Mouse (Mus musculus) A20 (cell line): ENCODE results near the gene Elac2.

Experiments used
- DNase-seq: peaks from one replicate; pipeline ENCODE4 v3.0.0-alpha.2; 2011; ENCODE audit warnings: low read depth, low spot score

Elac2 gene

GRCm38 (mm10) chr11:64978720-64979488 is at the start of gene Elac2:
Gene Elac2 (plus strand): TSS chr11:64979038.
- peak; percentile 97 for DNase-seq

- no peak for DNase-seq
Measured at GRCm38 (mm10) chr11:64929130-64929529, 49.7 kb upstream of the Elac2 start.

GRCm38 (mm10) chr11:64931060-64931770 is 47.6 kb upstream of the Elac2 start:
- DNase-seq: no peak

- DNase-seq: no peak
Measured at GRCm38 (mm10) chr11:64937226-64937625, 41.6 kb upstream of the Elac2 start.

- DNase-seq: no peak
Measured at GRCm38 (mm10) chr11:64941193-64941592, 37.6 kb upstream of the Elac2 start.

GRCm38 (mm10) chr11:64949782-64950181 is 29.1 kb upstream of the Elac2 start:
- DNase-seq: no peak

GRCm38 (mm10) chr11:64956962-64957729 is 21.7 kb upstream of the Elac2 start:
- no peak for DNase-seq

- no peak for DNase-seq
Measured at GRCm38 (mm10) chr11:64962629-64963028, 16.2 kb upstream of the Elac2 start.

- DNase-seq: peak; percentile 45
Measured at GRCm38 (mm10) chr11:64968507-64968906, 10.3 kb upstream of the Elac2 start.

- DNase-seq: no peak
Measured at GRCm38 (mm10) chr11:64968939-64969342, 9.9 kb upstream of the Elac2 start.

GRCm38 (mm10) chr11:64971471-64971988 is 7.3 kb upstream of the Elac2 start:
- no peak for DNase-seq

GRCm38 (mm10) chr11:64972418-64972817 is 6.4 kb upstream of the Elac2 start:
- no peak for DNase-seq

- peak; percentile 35 for DNase-seq
Measured at GRCm38 (mm10) chr11:64979489-64979845, 629 bp downstream of the Elac2 start.

- no peak for DNase-seq
Measured at GRCm38 (mm10) chr11:64988556-64988955, 9.7 kb downstream of the Elac2 start.

- DNase-seq: no peak
Measured at GRCm38 (mm10) chr11:64998439-64998838, 19.6 kb downstream of the Elac2 start.

- no peak for DNase-seq
Measured at GRCm38 (mm10) chr11:64999685-65000084, 20.8 kb downstream of the Elac2 start.

GRCm38 (mm10) chr11:65001729-65002128 is 22.9 kb downstream of the Elac2 start:
- no peak for DNase-seq

GRCm38 (mm10) chr11:65003611-65004010 is 24.8 kb downstream of the Elac2 start:
- no peak for DNase-seq

GRCm38 (mm10) chr11:65004836-65005235 is 26.0 kb downstream of the Elac2 start:
- DNase-seq: no peak

- no peak for DNase-seq
Measured at GRCm38 (mm10) chr11:65006047-65006446, 27.2 kb downstream of the Elac2 start.

GRCm38 (mm10) chr11:65013906-65014305 is 35.1 kb downstream of the Elac2 start:
- DNase-seq: no peak

GRCm38 (mm10) chr11:65016754-65017153 is 37.9 kb downstream of the Elac2 start:
- no peak for DNase-seq
